Mouse (Mus musculus) gastrocnemius, postnatal 4 days (tissue): ENCODE measurements around the gene Uhrf1bp1l. TPM values are rescaled to one million over a fixed set of nuclear protein-coding genes. Genes with fewer than 3 reads are reported as not detected.
"Not testable (repeated sequence)": the region's sequence is repeated elsewhere in the genome, so short reads cannot be mapped to it uniquely, and the experiment has no call there.

Source experiments
- DNase-seq, 2 experiments: peaks; one replicate each; pipeline ENCODE4 v3.0.0; 2021 to 2022; ENCODE audit warnings: low spot score in 2 of 2, mixed read lengths in 2 of 2
- long read RNA-seq, 2 experiments: library from polyadenylated mRNA; stranded (forward); transcript quantifications; one replicate each; pipeline ENCODE4 v2.0.0; 2021
- total RNA-seq, 2 experiments: library from RNA; stranded (reverse); gene quantifications; 2 replicates each; pipeline ENCODE4 v1.2.3; 2021

The Uhrf1bp1l gene
- 10 to 100 TPM; 11.5 to 17.9 TPM for total RNA-seq
- long read RNA-seq, experiment 1, full-length matches to known transcripts, result 6 of 8 reads
- long read RNA-seq, experiment 1, partial matches to known transcripts, result 1 of 8 reads
- long read RNA-seq, experiment 1, other reads (novel, unspliced or antisense), result 1 of 8 reads
- long read RNA-seq, experiment 2, full-length matches to known transcripts, result 6 of 13 reads
- long read RNA-seq, experiment 2, partial matches to known transcripts, result 4 of 13 reads
- long read RNA-seq, experiment 2, other reads (novel, unspliced or antisense), result 3 of 13 reads

- peak; percentile 89 to 93 for DNase-seq
Observed at GRCm38 (mm10) chr10:89744871-89745665, at the start of gene Uhrf1bp1l. TSS of gene Uhrf1bp1l (plus strand) at chr10:89744991.

DNA sequence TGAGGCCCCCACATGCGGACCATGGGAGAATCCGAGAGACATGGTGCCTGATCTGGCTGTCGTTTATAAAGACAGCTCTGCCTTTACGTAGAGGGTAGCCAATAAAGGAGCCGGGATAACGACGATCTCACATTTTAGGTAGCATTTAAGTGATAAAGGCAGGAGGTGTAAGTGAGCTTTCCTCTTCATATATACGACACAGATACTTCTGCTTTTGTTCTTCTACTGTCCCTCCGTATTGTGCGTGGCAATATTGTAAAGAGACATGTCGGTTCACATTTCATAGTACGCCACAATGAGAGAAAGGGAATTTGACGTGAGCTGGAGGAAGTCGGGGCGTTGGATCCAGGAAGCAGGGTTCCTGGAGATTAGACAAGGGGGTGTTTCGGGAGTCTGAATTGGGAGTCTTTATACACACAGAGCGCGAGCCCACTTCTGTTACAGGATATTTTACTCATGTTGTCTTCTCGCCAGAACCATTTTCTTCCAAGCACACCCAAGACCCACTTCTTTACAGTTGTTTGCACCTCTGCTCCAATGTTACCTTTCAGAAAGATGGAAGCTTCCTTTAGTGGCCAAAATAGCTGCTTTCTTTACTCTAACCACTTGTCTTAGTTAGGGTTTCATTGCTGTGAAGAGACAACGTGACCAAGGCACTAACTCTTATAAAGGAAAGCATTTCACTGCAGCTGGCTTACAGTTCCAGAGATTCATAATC lies 49.4 kb upstream of the Uhrf1bp1l start:
- no peak for DNase-seq

DNA sequence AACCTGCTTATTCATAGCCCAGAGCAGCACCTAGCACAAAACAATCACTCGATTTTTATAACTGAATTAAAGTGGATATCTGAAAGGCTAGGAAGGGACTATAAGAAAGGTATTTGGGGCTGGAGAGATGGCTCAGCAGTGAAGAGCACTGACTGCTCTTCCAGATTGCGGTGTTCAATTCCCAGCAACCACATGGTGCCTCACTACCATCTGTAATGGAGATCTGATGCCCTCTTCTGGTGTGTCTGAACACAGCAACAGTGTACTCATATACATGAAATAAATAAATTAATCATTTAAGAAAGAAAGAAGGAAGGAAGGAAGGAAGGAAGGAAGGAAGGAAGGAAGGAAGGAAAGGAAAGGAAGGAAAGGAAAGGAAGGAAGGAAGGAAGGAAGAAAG lies 48.5 kb upstream of the Uhrf1bp1l start:
- DNase-seq, result not testable (repeated sequence)

GRCm38 (mm10) chr10:89697956-89698355 lies 46.8 kb upstream of the Uhrf1bp1l start:
- DNase-seq, result no peak

DNA sequence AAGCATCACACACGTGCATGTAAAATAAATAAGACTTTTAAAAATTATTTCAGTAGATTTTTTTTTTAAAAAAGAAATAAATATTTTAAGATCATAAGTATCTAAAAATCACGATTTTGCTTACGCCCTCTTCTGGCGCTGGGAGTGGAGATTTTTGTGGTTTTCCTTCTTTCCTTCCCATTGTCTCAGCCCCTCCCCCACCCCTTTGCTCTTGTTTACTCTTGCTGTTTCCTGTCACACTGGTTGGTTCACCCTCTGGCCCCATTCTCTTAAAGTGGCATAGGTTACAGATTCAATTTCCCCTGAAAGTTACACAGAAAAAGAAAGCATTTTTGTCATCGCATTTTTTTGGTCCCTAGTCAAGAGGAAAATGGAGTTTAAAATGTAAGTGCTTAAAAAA lies 41.7 kb upstream of the Uhrf1bp1l start:
- DNase-seq, result no peak

DNA sequence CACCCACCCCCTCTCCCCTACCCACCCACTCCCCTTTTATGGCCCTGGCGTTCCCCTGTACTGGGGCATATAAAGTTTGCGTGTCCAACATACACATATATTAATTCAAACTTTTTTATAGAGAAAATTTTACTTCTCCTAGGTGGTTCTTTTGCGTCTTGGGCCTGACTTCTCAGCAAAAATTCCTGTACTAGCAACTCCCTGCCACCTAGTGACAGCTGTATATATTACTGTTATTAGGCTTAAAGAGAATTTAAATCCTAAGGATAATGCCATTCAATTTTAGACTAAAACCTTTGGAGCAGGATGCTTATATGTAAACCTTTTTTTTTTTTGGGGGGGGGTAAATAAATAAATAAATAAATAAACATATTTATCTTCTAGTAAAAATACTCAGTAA lies 37.4 kb upstream of the Uhrf1bp1l start:
- DNase-seq, result no peak

DNA sequence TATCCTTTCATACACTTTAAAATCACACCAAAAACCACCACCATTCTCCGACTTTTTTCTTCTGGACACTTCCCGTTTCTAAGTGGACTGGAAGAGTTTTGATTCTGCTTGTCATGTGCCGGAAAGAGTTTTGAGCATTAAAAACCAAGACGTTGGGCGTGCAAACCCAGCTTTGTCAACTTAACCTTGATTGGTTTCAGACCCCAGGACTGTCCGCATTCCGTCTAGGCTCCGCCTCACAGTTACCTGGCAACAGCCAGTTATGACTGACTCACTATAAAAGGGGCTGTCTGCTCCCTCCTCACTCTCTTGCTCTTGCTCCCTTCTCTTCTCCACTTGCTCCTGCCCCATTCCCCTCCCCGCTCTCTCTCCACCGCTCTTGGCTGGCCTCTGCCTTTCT lies 36.1 kb upstream of the Uhrf1bp1l start:
- no peak for DNase-seq

GRCm38 (mm10) chr10:89714910-89715309 lies 29.9 kb upstream of the Uhrf1bp1l start:
- no peak for DNase-seq

DNA sequence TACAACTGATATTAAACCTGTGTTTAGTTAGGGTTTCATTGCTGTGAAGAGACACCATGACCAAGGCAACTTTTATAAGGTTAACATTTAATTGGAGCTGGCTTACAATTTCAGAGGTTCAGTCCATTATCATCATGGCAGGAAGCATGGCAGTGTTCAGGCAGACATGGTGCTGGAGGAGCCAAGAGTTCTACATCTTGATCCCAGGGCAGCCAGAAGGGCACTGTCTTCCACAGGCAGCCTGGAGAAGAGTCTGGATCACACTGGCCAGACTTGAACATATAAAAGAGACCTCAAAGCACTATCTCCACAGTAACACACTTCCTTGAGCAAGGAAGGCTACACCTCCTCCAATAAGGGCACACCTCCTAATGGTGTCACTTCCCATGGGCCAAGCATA lies 24.5 kb upstream of the Uhrf1bp1l start:
- DNase-seq, result no peak

DNA sequence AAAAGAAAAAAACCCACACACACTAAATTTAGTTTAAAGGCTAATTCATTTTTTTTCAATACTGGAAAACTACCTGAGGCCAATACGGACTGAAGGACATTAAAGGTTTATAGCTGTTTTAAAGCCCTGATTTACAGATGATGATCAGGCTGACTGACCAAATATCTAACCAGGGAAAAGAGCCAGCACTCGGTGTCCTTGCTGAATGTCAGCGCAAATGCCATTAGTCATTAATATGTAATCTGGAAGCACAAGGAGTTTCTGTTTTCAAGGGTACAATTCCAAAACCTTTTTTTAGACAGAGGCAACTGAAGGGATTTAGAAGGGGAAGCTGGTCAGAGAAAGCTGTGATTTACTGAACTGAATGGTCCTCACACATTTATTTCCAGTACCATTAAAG lies 24.0 kb upstream of the Uhrf1bp1l start:
- no peak for DNase-seq

GRCm38 (mm10) chr10:89722247-89723195 lies 22.3 kb upstream of the Uhrf1bp1l start:
- no peak for DNase-seq

GRCm38 (mm10) chr10:89730386-89730785 lies 14.4 kb upstream of the Uhrf1bp1l start:
- no peak for DNase-seq

- DNase-seq, result no peak
Observed at GRCm38 (mm10) chr10:89731341-89731740, 13.4 kb upstream of the Uhrf1bp1l start.

DNA sequence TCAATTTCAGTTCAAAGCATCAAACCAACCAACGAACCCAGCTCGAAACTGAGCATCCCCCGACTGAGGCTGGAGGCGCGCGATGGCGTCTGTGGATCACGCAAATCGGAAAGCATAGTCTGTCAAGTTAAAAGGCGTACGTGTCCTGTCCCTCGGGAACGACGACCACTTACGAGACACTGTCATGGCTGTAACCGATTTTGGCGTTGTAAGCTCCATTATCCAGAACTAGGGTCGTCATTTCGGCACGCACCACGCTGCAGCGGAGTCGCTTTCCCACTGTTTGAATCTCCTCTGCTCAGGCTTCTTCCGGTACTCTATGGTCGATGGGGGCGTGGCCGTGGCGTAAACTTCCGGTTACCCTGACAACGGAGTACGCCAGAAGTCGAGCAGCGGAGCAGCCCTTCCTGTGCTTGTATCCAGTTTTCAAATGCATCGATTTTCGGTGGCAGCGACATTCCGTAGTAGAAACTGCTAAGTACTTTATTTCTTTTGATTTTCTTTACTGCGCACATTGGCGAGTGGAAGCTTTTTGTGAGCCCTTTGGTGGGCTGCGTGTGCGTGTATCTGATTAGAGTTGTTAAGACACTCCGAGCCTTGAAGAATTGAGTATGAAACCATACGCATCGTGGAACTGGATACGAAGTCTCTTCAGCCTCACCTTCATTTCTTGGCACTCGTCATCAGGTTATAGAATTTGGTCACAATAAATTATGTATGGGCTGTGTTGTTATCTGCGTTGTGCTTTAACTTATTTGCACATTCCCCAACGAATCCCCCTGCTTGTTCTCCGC lies 12.6 kb upstream of the Uhrf1bp1l start, which contains the start of gene Actr6:
Actr6 (minus strand) TSS at position 295 of the 794 bp plus-strand sequence.
- peak; percentile 80 to 93 for DNase-seq

DNA sequence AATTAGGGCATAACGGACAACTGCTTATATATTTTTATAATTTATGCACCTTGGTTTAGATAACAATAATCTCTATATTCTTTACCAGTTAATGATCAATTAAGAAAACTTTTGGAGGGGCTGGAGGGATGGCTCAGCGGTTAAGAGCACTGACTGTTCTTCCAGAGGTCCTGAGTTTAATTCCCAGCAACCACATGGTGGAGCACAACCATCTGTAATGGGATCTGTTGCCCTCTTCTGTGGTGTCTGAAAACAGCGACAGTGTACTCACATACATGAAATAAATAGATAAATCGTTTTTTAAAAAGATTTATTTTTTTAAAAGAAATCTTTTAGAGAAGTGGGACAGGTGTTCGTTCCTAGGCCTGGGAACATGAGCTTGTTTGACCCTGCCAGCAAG lies 7.7 kb upstream of the Uhrf1bp1l start:
- no peak for DNase-seq

DNA sequence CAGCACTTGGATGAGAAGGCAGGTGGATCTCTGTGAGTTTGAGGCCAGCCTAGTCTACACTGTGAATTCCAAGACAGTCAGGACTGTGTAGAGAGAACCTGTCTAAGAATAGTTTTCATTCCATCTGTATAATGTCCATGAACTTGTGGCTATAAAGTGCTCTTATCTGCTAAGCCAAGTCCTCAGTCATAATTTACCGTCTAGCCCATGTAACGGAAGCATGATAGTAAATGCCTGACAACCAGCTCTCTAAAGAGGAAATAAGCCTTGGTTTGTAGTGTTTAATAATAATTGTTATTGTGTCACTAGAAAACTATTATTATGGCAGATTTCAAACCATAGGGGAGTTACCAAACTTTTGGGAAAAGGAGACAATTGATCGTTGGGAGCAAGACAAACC lies 6.9 kb upstream of the Uhrf1bp1l start:
- DNase-seq, result no peak

- DNase-seq, result no peak
Observed at GRCm38 (mm10) chr10:89738395-89738794, 6.4 kb upstream of the Uhrf1bp1l start.

DNA sequence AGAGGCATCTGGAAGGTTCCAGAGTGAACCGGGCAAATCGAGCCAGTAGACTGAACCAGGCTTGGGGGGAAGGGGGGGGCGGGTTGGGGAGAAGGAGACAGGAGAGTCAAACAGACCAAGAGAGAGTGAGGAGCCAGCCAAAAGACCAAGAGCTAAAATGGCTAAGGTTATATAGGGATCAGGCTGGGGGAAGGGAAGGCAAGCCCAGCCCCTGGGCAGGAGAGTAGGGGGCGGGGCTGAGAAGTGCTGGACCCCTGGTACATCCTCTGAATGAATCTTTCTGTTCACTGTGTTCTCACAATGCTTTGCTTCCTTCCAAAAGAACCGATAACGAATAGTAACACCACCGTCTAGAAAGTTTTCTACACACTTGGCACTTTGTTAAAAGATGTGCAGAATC lies 5.1 kb upstream of the Uhrf1bp1l start:
- no peak for DNase-seq

GRCm38 (mm10) chr10:89740995-89741394 lies 3.8 kb upstream of the Uhrf1bp1l start:
- no peak for DNase-seq

DNA sequence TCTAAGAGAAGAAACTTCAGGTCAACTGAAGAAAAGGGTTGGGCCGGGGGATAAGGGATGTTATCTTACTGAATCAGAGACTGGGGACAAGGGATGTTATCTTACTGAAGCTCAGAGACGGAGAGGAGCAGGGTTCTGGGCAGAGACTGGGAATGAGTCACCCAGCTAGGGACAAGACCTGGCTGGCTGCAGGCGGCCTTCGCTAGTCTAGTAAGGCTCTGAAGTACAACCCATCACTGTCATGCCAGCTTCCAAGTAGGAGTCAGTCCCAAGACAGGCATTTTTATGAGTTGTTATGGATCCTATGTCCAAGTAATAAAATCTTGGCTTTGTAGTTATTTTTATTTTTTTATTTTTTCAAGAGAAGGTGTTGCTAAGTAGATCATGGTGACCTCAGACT lies 1.5 kb upstream of the Uhrf1bp1l start:
- DNase-seq, result no peak
